Mouse (Mus musculus): ENCODE data around the gene Spryd4. TPM values are rescaled to one million over a fixed set of nuclear protein-coding genes. Genes with fewer than 3 reads are reported as not detected.
"Not testable (repeated sequence)": the region's sequence is repeated elsewhere in the genome, so short reads cannot be mapped to it uniquely, and the experiment has no call there.

The Spryd4 gene
- polyA plus RNA-seq, 1 experiment, result 0.73 TPM

DNA sequence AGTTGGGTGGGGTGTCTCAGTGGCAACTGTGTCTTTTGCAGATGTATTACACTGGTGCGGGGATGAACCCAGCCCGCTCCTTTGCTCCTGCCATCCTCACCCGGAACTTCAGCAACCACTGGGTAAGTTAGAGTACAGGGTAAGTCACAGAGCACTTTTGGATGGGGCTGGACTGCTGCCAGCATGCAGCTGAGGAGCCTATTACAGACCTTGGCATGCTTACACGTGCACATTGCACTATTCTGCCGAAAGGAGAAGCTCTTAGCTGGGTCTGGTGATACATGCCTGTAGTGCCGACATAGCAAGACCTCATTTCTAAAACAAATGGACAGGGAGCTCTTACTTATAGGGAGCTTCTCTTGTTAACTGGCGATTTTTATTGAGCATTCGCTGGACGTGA lies 16.0 kb upstream of the Spryd4 start:
- Histone ChIP-seq H3K4me1 (peaks cover 20% of the 10 kb centered on the region), H3K4me3 (replicated peaks) (no peak overlapping the region), H3K9me3 (no peaks in the 10 kb centered on the region), H3K27me3 (replicated peaks) (peaks cover 16% of the 10 kb centered on the region), H3K36me3 (replicated peaks; ENCODE audit: low read length) (no peaks in the 10 kb centered on the region)
- TF ChIP-seq GATA1 (IDR thresholded peaks at IDR 0.05; ENCODE audit: borderline replicate concordance, low read length) (no peak), FLI1 (IDR thresholded peaks at IDR 0.05; ENCODE audit: low read length) (no peak)

DNA sequence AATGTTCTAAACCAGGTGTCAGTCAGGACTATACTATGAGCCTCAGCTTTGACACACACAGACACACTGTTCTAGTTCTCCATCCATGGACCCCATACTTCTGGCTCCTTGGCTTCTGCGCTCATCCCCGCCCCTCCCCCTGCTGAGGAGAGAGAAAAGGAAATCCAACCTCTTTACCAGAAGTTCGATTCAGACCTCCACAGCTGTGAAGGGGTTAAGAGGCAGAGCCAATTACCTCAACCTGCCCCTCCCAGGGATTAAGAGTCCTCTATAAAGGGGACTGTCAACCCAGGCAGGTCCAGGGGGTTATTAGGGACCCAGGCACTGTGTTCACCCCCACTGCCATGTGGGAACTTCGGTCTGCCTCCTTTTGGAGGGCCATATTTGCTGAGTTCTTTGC lies 13.9 kb upstream of the Spryd4 start, which contains the start of gene Mip:
Gene Mip (plus strand): TSS at position 301 of the 400 bp plus-strand sequence.
- TF ChIP-seq GATA1 (IDR thresholded peaks at IDR 0.05; ENCODE audit: borderline replicate concordance, low read length), result no peak
- no peak for TF ChIP-seq FLI1 (IDR thresholded peaks at IDR 0.05; ENCODE audit: low read length)
- Histone ChIP-seq H3K4me1 (peaks cover 17% of the 10 kb centered on the region), H3K4me3 (replicated peaks) (no peak within 1 kb of the TSS), H3K36me3 (replicated peaks; ENCODE audit: low read length) (no peaks in the 10 kb centered on the region), H3K9me3 (no peaks in the 10 kb centered on the region), H3K27me3 (replicated peaks) (peaks cover 20% of the 10 kb centered on the region)

DNA sequence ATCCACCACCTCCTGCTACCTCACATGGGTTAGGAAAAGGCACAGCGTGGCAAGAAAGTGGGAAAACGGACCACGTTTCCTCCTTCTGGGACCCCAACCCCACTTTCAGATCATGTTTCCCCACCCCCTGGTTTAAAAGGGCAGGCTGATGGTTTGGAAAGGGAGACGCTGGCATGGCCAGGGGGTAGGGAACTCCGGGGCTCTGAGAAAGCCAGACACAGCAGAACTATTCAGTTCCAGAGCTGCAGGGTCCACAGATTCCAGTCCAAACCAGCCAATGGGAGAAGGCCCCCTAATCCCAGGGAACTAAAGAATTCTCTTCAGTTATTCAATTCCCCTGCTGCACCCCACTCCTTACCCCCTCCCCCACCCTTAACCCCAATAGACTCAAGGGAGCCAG lies 13.5 kb upstream of the Spryd4 start:
- no peak overlapping the region for H3K4me3 ChIP-seq (replicated peaks)
- no peaks in the 10 kb centered on the region for H3K9me3 ChIP-seq
- H3K27me3 ChIP-seq (replicated peaks), result peaks cover 20% of the 10 kb centered on the region
- H3K4me1 ChIP-seq, result peaks cover 16% of the 10 kb centered on the region
- no peaks in the 10 kb centered on the region for H3K36me3 ChIP-seq (replicated peaks; ENCODE audit: low read length)
- TF ChIP-seq FLI1 (IDR thresholded peaks at IDR 0.05; ENCODE audit: low read length), result no peak
- TF ChIP-seq GATA1 (IDR thresholded peaks at IDR 0.05; ENCODE audit: borderline replicate concordance, low read length), result no peak

DNA sequence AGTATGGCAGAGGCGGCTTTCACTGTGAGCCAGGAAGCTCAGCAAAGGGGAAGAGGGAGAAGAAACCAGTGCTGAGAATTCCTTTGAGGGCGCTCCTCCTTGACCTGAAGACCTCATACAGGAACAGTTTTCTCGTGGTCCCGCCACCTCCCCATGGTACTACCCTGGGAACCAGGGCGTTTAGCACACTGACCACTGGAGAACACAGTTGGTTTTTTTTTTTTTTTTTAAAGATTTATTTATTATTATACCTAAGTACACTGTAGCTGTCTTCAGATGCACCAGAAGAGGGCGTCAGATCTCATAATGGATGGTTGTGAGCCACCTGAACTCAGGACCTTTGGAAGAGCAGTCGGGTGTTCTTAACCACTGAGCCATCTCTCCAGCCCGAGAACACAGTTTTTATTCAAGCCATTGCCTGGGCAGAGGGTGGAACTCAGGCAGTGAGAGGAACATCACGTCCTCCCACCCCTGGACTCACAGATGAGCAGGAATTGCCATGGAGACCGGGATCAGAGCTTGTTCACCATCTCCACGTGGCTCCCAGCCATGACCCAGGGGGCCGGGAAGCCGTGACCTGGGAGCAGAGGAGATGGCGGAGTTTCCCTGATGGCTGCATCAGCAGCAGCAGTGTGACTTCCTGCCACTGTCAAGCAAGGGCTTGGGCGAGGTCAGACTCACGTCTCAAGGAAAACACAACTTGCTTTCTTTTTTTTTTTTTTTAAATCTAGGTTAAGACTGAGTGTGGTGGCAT lies 10.1 kb upstream of the Spryd4 start:
- no peaks in the 10 kb centered on the region for H3K9me3 ChIP-seq
- peaks cover 17% of the 10 kb centered on the region for H3K27me3 ChIP-seq (replicated peaks)
- no peaks in the 10 kb centered on the region for H3K36me3 ChIP-seq (replicated peaks; ENCODE audit: low read length)
- TF ChIP-seq FLI1 (IDR thresholded peaks at IDR 0.05; ENCODE audit: low read length) (no peak), GATA1 (IDR thresholded peaks at IDR 0.05; ENCODE audit: borderline replicate concordance, low read length) (no peak)
- no peak overlapping the region for H3K4me3 ChIP-seq (replicated peaks)
- H3K4me1 ChIP-seq, result peaks cover 16% of the 10 kb centered on the region

DNA sequence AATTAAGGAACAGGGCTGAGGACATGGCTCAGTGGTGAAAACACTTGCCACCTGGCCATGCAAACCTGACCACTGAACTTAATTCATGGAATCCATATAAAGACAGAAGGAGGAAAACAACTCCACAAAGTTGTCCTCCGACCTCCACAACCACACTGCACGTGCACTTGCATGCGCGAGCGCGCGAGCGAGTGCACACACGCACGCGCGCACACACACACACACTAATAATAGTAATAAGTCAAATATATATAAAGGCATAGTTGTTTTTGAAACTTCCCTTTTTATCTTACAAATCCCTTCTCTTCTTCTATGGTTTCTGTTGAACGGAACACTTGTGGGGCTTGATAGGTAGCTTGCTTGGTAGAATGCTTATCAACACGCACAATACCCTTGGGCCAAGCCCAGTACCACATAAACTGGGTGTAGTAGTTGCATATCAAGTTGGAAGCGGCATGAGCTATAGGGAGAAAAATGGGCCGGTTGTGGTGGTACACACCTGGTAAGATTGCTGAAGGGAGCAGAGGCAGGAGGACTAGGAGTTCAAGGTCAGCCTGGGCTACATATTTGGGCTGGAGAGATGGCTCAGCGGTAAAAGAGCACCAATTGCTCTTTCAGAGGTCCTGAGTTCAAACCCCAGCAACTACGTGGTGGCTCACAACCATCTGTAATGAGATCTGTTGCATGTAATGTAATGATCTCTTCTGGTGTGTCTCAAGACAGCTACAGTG lies 6.9 kb upstream of the Spryd4 start:
- Histone ChIP-seq H3K27me3 (replicated peaks) (peaks cover 10% of the 10 kb centered on the region), H3K9me3 (no peaks in the 10 kb centered on the region), H3K4me1 (peaks cover 6% of the 10 kb centered on the region), H3K4me3 (replicated peaks) (no peak overlapping the region), H3K36me3 (replicated peaks; ENCODE audit: low read length) (no peaks in the 10 kb centered on the region)
- TF ChIP-seq FLI1 (IDR thresholded peaks at IDR 0.05; ENCODE audit: low read length) (no peak), GATA1 (IDR thresholded peaks at IDR 0.05; ENCODE audit: borderline replicate concordance, low read length) (no peak)

DNA sequence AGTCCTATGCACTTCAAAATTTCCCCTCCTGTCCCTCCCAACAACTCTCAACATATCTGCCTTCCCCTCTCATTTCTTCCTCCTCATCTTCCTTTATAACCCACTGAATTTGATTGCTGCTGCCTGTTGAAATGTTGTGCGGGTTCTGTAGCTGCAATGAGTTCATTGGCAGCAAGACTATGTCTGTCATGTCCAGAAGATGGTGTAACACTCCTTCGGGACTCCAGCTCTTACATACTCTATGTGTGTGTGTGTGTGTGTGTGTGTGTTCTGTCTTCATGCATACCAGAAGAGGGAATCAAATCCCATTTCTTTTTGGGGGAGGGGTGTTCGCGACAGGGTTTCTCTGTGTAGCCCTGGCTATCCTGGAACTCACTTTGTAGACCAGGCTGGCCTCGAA lies 3.4 kb upstream of the Spryd4 start:
- Histone ChIP-seq H3K36me3 (replicated peaks; ENCODE audit: low read length) (peaks cover 5% of the 10 kb centered on the region), H3K9me3 (no peaks in the 10 kb centered on the region), H3K4me1 (peaks cover 26% of the 10 kb centered on the region), H3K4me3 (replicated peaks) (no peak overlapping the region), H3K27me3 (replicated peaks) (peaks cover 11% of the 10 kb centered on the region)
- TF ChIP-seq GATA1 (IDR thresholded peaks at IDR 0.05; ENCODE audit: borderline replicate concordance, low read length) (no peak), FLI1 (IDR thresholded peaks at IDR 0.05; ENCODE audit: low read length) (no peak)

DNA sequence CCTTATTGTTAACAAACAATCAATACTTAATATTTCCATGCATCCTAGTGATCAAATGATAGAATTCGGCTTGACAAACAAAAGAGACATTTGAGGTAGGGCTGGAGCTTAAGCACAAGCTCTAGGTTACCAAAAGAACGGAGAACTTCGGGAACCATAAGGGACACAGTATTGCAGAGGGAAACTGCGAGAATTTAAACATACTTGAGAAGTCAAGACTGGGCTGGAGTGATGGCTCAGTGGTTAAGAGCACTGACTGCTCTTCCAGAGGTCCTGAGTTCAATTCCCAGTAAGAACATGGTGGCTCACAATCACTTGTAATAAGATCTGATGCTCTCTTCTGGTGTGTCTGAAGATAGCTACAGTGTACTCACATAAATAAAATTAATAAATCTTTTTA lies 2.5 kb upstream of the Spryd4 start:
- H3K9me3 ChIP-seq; H3K36me3 ChIP-seq (replicated peaks; ENCODE audit: low read length); H3K4me3 ChIP-seq (replicated peaks): not testable (repeated sequence)
- peaks cover 26% of the 10 kb centered on the region for H3K4me1 ChIP-seq
- peaks cover 11% of the 10 kb centered on the region for H3K27me3 ChIP-seq (replicated peaks)

DNA sequence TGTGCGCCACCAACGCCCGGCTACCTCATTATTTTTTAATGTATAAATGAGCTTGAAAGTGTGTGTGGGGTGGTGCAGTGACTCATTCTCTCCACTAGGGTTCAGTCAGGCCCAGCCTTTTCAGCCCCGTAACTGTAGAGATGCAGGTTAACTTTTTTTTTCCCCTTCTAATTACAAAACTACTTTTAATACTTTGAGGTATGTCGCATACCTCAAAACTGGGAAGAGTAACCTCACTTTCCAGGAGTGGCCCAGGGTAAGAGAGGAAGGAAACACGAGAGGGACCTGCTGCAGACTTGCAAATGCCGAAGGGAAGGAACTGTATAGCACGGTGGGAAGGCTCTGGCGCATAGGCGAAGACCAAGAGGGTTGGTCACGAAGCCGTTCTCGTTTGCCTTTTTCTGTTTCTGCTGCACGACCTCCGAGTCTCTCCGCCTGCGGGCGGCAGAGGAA lies 1.3 kb upstream of the Spryd4 start:
- peaks cover 11% of the 10 kb centered on the region for H3K27me3 ChIP-seq (replicated peaks)
- peak overlapping the region; percentile 90 for H3K4me3 ChIP-seq (replicated peaks)
- peaks cover 26% of the 10 kb centered on the region for H3K4me1 ChIP-seq
- peaks cover 11% of the 10 kb centered on the region for H3K36me3 ChIP-seq (replicated peaks; ENCODE audit: low read length)
- no peaks in the 10 kb centered on the region for H3K9me3 ChIP-seq
- TF ChIP-seq FLI1 (IDR thresholded peaks at IDR 0.05; ENCODE audit: low read length) (no peak), GATA1 (IDR thresholded peaks at IDR 0.05; ENCODE audit: borderline replicate concordance, low read length) (no peak)

DNA sequence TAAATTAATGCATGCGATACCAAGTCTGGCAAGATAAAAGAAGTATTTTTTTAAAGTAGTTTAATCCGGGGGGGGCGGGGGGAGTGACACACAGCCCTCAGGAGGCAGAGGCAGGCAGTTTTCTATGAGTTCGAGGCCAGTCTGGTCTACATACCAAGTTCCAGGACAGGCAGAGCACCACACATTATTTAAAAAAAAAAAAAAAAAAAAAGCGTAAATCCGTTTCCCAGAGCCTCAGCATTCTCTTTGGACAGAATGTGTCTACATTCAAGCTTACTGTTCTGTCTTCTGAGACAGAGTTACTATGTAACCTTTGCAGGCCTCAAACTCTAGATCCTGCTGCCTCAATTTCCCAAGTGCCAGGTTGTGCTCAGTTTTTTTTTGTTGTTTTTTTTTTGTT lies 541 bp upstream of the Spryd4 start:
- H3K27me3 ChIP-seq (replicated peaks), result peaks cover 11% of the 10 kb centered on the region
- H3K4me1 ChIP-seq, result peaks cover 26% of the 10 kb centered on the region
- peak overlapping the region; percentile 94 for H3K4me3 ChIP-seq (replicated peaks)
- TF ChIP-seq FLI1 (IDR thresholded peaks at IDR 0.05; ENCODE audit: low read length) (no peak), GATA1 (IDR thresholded peaks at IDR 0.05; ENCODE audit: borderline replicate concordance, low read length) (no peak)
- peaks cover 17% of the 10 kb centered on the region for H3K36me3 ChIP-seq (replicated peaks; ENCODE audit: low read length)
- no peaks in the 10 kb centered on the region for H3K9me3 ChIP-seq

DNA sequence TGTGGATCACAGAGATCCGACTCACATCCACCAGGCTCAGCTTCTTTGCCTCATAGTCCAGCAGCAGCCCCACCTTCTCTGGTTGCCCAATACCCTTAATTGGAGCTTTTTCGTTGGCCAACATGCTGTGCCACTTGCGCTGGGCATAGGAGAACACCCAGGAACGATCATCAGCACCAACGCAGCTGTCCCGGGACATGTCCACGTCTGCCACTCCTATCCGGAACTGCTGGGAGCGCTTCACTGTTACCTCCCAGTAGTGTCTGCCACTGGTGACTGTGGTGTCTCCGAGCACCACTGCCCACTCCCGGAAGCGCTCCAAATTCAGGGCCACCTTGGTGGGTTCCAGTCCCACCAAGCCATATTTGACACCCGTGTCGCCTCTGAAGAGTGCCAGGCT lies 653 bp downstream of the Spryd4 start:
- Histone ChIP-seq H3K9me3 (no peaks in the 10 kb centered on the region), H3K4me1 (peaks cover 32% of the 10 kb centered on the region), H3K4me3 (replicated peaks) (peak overlapping the region; percentile 94), H3K36me3 (replicated peaks; ENCODE audit: low read length) (peaks cover 21% of the 10 kb centered on the region), H3K27me3 (replicated peaks) (peaks cover 11% of the 10 kb centered on the region)
- TF ChIP-seq FLI1 (IDR thresholded peaks at IDR 0.05; ENCODE audit: low read length), result no peak
- TF ChIP-seq GATA1 (IDR thresholded peaks at IDR 0.05; ENCODE audit: borderline replicate concordance, low read length), result no peak
